Mouse (Mus musculus) left cerebral cortex, postnatal 25 days (tissue): Measurements from ENCODE around the gene Phf21a. TPM values are rescaled to one million over a fixed set of nuclear protein-coding genes. Genes with fewer than 3 reads are reported as not detected.
A peak's percentile ranks its signal among the peaks of the same experiment; 100 is the strongest.

Experiments
- DNase-seq, 2 experiments: peaks; one replicate each; pipeline ENCODE4 v3.0.0; 2022; ENCODE audit warnings: low spot score in 2 of 2, mixed read lengths in 1 of 2
- intact Hi-C: fragments of 180-260 bp; cut with DNase I; formaldehyde crosslinking; loops from one replicate; pipeline ENCODE4 v1.15.1; 2025
- total RNA-seq, 2 experiments: library from RNA; stranded (reverse); gene quantifications; 2 replicates each; pipeline ENCODE4 v1.2.3; 2021

The Phf21a gene
- total RNA-seq, 2 experiments from 2014 or later: 98.0 to 109 TPM

DNA sequence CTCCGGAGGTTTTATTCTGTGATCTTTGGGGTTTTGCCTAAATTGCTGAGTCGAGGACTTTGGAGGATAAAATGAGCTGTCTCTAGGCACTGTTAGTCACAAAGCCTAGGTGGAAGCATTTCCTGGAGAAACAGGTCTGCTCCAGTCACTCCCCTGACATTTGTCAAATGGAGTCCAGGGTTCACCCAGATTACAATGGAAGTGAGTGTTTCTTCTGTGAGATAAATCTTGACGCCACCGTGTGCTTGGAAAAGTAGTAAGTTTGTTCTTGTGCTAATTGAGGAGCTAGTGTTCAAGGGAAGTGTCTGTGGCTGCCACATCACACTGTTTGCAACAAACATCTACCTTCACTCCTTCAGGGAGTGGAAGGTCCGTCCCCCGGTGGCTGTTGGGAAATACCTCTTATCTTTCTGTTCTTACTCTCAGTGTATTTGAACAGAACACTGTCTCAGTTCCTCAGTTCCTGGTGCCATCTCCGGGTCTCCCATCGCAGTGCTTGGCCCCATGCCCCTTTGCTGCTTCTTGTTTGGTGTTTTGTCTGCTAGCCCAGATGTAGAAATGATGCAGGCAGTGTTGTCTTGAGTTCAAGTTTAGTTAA is 78.2 kb downstream of the Phf21a start:
- no peak for DNase-seq
- intact Hi-C loops: no loop called here

DNA sequence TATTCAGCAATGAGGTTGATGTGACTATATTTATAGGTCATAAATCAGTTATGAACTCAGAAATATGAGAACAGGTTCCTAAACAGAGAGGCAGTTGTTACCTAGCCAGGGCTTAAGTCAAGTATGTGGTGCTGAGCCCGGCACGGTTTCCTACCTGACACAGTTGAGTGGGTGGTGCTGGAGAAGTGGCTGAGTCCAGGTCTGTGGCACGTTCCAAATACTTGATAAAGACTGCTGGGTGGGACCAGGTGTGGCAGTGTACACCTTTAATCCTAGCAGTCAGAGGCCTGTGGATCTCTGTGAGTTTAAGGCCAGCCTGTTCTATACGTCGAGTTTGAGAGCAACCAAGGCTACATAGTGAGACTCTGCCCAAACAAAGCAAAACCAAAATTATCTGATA is 79.4 kb downstream of the Phf21a start:
- intact Hi-C loops: no loop called here
- no peak for DNase-seq

DNA sequence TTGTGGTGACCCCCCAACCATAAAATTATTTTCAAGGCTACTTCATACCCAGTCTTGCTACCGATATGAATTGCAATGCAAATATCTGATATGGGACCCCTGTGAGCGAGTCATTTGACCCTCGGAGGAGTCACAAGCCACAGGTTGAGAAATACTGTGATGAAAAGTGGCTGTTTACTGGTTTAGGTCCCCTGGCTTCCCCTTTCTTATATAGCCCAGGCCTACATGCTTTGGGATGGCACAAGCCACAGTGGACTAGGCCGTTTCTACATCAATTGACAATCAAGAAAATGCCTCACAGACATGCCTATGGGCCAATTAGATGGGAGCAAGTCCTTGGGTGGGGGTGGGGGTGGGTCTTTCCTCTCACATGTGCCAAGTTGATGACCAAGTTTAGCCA is 80.3 kb downstream of the Phf21a start:
- intact Hi-C loops: no loop called here
- no peak for DNase-seq

DNA sequence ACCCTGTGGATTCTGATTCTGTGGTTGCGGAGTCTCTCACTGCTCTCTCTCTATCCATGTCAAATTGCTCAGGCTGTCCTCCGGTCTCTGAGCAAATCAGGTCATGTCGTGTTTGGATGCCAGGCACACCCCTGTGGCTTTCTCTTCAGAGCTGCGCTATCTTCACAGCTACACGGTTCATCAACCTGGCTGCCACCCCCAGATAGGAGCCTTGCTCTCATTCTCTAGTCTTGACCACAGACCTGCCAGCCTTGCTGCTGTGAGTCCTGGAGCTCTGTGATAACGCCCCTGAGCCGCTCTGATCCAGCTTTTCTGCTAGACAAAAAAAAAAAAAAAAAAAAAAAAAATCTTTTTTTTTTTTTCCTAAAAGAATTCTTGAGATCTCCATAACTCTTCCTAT is 81.3 kb downstream of the Phf21a start:
- intact Hi-C loops: no loop called here
- DNase-seq: no peak

DNA sequence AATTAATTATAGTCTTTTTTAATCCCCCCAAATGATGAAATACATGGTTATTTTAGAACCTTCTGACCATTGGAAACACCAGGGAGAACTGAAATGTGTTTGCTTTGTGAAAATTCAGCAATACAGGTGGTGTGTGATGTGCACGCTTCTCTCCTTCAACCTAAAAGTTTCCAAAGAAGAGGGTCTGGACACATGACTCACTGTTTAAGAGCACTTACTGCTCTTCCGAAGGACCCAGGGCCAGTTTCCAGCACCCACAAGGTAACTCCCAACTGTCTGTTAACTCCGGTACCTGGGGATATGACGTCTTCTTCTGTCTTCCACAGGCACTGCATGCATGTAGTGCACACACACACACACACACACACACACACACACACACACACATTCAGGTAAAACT is 82.1 kb downstream of the Phf21a start:
- intact Hi-C loops: no loop called here
- DNase-seq: no peak

DNA sequence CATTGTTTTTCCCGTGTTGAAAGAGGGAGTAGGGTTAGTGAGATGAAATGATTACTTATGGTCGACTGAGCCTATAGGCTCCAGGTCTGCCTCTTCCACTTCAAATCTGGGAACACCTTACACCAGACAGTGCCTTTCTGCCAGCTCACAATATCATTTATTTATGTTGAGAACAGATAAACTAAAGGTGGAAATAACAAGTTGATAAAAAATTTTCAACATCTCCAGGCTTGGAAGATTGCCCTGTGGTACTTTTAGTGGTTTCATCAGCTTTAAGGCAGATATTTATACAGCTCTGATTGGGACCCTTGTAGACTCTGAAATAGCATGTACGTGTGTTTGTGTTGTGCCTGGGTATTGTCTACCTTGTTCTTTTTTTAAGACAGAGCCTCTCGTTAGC is 83.4 kb downstream of the Phf21a start:
- intact Hi-C loops: no loop called here
- no peak for DNase-seq

DNA sequence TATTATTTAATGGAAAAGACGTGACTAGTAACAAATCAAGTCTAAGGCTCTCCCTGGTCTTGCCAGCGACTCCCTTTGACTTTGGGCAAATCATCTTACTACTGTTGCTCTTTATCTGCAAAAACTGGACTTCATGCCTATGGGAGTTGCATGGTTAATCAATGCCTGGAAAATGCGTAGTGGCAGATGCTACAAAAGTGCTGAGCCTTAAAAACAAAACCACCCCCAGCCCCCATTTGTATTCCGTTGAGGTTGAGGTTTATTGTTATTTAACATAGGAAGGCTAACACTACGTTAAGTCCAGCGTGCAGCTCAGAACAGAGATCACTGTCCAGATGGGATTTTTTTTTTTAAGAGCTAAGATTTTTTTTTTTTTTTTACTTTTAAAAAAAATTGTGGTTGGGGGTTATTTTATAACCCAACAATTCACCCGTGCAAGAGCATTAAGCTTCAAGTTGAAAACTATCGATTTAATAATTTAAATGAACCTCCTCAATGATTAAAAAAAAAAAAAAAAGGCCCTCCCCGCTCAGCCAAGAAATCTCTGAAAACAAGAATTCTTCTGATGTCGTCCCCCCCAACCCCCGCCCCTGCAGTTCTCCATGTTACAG is 89.3 kb downstream of the Phf21a start:
- DNase-seq: no peak
- intact Hi-C loops: loop anchor here (2.0 to 10.0 kb wide), 3 partner anchors 93 to 253 kb away; partner anchors contain the start of gene Cry2

DNA sequence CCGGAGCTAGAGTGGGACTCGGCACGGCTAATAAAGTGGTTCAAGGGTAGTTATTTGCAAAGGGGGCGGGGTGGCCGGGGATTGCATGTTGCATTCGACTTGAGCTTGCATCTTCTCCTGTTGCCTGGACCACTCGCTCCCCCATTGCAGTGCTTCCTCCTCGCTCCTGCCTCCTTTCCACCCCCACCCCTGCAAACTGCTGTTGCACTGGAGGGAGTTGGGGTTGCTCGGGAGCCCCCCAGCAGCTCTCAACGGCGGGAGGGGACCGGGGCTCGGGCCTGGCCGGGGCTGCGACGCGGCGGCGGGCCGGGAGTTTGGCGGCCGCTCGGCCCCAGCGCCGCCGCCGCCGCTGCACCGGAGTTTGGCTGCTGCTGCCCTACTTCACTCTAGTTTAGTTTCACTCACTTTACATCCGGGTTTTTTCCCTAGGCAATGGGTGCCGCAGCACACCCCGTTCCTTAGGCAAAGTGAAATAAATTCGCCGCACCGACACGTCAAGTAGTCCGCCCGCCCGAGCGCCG is 90.1 kb downstream of the Phf21a start:
- intact Hi-C loops: loop anchor here (1.0 to 10.0 kb wide), 4 partner anchors 94 to 252 kb away; partner anchors contain the start of gene Cry2
- DNase-seq: peak; percentile 80 to 86

DNA sequence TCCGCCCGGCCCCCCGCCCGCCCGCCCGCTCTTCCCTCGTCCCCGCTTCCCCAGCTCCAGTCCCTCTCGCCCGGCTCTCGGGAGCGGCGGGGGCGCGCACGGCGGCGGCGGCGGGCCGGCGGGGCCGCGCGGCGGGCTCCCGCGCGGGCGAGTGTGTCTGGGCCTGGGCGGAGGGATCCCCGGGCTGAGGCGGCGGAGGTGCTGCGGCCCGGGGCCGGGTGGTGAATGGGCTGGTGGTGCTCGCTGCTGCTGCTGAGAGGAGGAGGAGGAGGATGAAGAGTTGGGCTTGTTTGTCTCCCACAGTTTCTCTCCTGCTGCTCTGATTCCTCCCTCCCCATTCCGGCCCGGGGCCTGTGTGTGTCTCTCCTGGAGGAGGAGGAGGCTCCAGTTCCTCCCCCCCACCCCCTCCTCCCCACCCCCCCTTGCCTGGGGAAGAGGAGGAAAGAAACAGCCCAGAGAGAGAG is 90.7 kb downstream of the Phf21a start:
- intact Hi-C loops: loop anchor here (1.0 to 10.0 kb wide), 4 partner anchors 95 to 251 kb away; partner anchors contain the start of gene Cry2
- DNase-seq: peak; percentile 89 to 93

DNA sequence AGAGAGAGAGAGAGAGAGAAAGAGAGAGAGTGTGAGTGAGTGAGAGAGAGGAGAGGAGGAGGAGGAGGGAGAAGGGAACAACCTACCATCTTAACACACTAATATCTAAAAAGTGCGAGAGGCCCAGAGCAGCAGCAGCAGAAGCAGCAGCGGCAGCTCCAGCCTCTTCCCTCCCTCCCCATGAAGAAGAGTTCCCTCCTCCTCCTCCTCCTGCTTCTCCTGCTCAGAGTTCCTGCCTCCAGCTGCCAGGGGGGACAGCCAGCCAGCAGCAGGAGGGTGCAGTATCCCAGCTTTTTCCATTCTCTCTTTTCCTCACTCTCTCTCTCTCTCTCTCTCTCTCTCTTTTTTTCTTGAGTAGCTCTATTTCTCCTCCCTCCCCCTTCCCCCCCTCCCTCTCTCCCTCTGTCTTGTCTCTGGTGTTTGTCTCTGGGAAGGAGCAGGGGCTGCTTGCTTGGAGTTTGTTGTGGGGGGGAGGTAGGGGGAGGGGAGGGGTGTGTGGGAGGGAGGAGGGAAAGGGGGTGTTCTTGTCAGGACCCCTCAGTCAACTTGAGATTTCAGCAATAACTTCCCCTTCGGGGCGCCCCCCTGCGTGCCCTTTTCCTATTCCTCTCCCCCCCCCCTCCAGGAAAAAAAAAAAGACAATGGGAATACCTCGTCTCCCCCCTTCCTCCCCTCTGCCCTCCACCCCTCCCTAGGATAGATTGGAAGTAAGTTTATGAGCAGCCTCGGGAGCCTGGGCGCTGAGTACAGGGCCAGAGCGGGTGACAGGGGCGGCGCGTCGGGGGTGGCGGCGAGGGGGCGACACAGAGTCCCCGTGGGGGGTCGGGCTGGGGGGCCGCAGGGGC is 91.4 kb downstream of the Phf21a start:
- peak; percentile 49 to 74 for DNase-seq
- intact Hi-C loops: loop anchor here (5.0 to 10.0 kb wide), 2 partner anchors 197 to 251 kb away; partner anchors contain the start of gene Cry2

DNA sequence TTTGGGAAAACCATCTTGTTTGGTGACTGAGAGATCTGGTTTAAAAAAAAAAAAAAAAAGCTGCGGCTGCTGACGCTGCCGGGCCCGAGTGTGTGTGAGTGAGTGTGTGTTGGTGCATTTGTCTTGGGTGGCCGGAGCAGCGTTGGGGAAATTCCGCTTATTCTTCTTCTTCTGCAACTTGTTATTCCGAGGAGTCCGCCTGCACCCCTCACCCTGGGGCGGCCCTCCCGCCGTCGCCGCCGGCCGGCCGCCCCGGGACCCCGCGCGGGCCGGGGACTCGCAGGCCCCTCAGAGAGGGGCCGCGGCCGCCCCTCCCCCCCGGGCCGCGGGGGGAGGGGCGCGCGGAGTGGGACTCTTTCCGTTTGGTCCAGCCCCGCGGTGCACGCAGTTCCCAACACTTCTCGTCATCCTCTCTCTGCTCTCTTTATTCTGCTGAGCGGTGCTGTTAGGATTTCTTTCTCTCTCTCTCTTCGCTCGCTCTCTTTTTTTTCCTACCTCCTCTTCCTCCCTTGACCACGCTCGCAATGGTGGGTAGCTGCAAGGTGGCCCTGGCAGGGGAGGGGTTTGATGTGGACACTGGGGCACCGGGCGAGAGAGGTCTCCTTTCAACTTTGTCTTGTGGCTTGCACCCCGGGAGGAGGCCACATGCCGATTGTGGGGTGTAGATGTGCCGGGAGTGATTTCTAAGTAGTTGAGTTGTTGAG is 92.3 kb downstream of the Phf21a start:
- intact Hi-C loops: loop anchor here (5.0 to 10.0 kb wide), 2 partner anchors 188 to 250 kb away; partner anchors contain the start of gene Cry2
- peak; percentile 37 for DNase-seq

DNA sequence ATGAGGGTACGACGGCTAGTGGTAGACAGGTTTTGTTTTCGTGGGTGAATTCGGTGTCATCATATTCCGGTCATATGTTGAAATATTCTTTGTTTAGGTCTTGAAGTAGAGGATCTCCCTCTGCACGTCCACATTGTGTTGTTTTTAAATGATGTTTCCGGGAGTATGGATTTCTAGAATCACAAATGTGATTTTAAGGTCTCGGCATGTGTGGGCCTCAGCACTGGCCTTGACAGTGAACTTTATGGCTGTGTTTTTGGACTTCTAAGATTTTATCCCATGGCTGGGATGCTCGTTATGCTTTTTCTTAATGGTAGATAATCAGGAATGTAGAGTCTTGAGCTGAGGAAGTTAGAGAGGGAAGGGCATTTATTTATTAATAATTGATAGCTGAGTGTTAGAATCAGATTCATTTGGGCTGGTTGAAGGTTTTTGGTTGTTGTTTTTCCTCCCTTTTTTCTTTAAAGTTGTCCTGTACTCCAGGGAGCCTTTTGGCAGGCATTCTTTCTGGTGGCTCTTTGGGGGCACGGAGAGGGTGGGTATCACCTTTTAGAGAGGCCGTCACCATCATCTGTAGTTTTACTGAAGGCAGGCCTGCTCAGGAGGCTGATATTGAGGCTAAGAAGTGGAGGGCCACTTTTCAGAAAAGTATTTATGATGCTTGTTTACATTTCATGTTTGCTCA is 93.0 kb downstream of the Phf21a start:
- DNase-seq: no peak
- intact Hi-C loops: loop anchor here (5.0 to 10.0 kb wide), 2 partner anchors 189 to 249 kb away; partner anchors contain the start of gene Cry2

DNA sequence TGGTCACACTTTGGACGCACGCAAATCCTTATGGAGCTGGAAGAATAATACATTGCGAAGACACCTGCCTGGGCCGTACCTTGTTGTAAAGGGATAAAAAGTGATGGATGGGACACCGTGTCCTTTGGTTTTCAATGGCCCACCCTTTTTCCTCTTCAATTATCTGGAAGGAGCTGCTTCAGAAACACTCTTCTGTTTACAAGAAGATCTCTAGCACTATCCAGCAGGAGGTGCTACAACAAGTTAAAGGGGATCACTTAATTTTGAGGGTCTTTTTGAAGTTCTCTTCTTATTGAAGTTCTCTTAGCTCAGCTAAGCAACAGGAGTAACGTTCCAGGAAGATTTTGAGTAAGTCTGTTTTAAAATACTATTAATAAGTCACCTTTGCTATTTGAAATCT is 94.1 kb downstream of the Phf21a start:
- no peak for DNase-seq
- intact Hi-C loops: loop anchor here (5.0 to 10.0 kb wide), 2 partner anchors 190 to 248 kb away; partner anchors contain the start of gene Cry2

DNA sequence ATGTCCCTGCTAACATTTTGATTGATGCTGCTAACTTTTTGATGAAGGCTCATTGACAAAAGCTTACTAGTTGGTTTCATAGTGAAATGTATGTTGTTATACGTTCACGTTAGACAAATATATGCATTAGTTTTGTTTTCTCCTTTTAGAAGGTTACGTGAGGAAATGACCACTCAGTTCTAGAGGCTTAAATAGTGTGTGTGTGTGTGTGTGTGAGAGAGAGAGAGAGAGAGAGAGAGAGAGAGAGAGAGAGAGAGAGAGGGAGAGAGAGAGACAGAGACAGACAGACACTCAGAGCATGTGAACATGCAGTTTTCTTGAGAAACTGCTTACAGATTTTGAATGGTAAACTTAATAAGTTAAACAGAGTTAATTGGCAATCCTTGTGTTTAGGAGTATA is 95.8 kb downstream of the Phf21a start:
- DNase-seq: no peak
- intact Hi-C loops: loop anchor here (5.0 to 10.0 kb wide), 2 partner anchors 191 to 246 kb away; partner anchors contain the start of gene Cry2

DNA sequence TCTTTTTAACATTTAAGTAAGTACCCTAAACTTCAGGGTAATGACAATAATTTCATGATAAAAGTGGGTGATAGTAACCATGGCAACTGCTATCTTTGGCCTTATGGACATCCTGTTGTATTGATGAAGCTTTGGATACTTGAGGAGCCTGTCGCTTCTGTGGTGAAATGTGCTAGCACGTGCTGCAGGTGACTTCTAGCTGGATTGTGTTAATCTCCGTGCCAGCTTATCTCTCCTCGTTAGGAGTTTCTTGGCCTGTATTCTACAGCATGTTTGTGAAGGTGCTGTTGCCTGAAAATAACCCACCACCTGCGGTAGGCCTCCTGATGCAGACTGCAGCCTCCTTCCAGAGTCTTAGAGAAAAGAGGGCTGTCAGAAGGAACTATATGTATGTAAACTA is 98.0 kb downstream of the Phf21a start:
- no peak for DNase-seq
- intact Hi-C loops: no loop called here

DNA sequence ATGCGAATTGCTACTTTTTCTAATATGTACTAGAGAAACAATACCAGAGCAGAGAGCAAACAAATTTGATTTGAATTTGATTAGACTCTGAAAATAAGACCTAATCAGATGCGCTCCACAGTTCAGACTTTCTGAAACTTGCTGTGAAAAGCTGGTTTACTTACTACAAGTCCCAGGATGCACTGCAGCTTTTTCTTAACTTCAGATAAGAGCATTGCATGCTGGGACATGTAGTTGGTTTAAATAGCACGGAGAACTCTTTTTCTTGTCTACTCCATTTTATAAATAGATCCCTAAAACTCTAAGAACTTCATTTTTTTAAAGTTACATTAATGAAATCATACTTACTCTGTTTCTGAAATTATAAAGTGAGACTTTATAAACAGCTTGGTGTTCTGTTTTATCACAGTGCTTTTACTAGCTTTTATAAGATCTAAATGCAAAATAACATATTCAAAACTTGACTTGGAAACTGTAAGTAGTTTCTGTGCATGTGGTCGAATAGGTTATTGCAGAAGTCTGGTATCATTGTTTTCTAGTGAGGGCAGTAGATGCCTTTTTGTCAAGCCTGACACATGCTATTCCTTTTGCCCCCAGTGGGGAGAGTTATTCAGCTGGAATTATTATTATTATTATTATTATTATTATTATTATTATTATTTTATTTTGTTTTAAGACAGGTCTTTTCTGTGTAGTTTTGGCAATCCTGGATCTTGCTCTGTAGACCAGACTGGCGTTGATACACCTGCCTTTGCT is 99.1 kb downstream of the Phf21a start:
- intact Hi-C loops: no loop called here
- peak; percentile 20 to 65 for DNase-seq

DNA sequence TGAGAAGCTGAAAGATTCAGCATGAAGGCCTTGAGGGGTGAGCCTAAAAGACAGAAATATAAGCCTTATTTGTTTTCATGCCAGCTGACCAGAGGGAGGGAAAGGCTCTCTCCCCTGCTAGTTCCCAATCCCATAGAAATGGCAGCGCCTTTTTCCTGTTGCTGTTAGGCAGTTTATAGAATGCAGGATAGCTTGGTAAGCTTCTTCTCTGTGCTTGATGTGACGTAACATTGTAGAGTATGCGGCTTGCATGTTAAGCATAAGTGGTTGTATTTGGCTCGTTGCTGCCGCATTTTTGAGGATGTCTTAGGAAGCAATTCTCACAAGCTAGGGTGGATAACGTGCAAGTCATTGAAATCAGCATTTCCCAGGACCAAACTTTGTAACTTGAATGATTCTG is 105.2 kb downstream of the Phf21a start:
- peak in 1 of 2 experiments; percentile 29 for DNase-seq
- intact Hi-C loops: no loop called here

DNA sequence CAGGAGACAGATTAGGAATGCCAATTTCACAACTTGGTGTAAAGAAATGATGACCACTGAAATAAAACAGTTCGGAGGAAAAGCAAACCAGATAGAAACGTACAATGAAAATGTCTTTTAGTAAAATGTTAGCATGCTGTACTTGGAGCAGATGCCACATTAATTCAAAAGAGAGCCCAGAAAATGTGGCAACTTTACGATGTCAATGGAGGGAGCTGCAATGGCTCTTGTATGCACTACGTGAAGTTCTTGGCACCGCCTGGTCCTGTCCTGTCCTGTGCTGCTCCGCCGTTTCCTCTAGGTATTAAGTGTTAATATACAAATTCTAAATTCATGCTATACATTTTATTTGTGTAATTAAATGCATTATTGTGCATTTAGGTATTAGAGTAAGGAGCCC is 105.8 kb downstream of the Phf21a start:
- peak in 1 of 2 experiments; percentile 25 for DNase-seq
- intact Hi-C loops: no loop called here
